Mouse (Mus musculus) mouse embryonic stem cell (cell line): ENCODE data around the gene Rps21.

Experiments used
- in situ Hi-C, 2 experiments: fragments of 300-500 bp; cut with MboI; formaldehyde crosslinking; loops; 1 replicate in 1 of 2; 3 replicates in 1 of 2; pipeline ENCODE4 v1.14.3; 2019 to 2020; ENCODE audit warnings: low sequenced_read_pairs in 2 of 2, low pct_unique_long_range_greater_than_20kb in 1 of 2, mixed read lengths in 1 of 2; ENCODE audit not compliant: unreplicated experiment in 1 of 2

Gene Rps21

DNA sequence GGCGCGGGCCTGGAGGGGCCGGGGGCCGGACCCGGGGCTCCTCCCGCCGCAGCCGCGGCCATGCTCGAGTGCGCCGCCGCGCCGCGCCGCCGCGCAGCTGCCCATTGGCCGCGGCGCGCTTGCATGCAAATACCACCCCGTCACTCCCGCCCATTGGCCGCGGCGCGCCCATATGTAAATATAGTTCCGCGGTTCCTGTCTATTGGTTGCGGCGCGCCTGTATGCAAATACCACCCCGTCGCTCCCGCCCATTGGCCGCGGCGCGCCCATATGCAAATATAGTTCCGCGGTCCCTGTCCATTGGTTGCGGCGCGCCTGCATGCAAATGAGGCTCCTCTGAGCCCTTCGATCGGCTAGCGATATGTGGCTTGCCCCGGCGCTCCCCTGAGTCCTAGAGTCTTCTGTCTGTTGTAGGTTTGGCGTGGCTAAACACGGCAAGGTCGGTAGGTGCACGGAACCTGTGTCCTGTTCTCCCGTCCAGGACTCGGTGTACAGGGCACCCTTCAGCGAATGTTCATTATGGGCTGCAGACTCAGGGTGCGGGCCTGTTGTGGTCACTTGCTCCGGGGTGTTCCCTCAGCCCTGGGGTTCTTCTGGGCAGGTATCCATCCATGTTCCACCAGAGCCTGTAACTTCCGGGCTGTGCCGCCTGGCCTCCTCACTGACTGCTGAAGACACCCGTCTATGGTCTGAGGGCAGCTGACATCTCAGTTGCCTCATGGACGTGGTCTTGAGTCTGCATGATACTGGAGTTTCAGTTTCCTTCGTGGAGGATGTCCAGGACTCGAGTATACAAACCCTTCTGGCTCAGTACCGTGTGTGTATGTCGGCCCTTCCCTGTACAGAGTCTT is 16.4 kb downstream of the Rps21 start, which contains the start of gene Cables2:
TSS of gene Cables2 (minus strand) at position 103 of the 851 bp plus-strand sequence.
- in situ Hi-C loops, result loop anchor here (5.0 kb wide), 1 partner anchor 74 kb away; no protein-coding TSS in a partner anchor

DNA sequence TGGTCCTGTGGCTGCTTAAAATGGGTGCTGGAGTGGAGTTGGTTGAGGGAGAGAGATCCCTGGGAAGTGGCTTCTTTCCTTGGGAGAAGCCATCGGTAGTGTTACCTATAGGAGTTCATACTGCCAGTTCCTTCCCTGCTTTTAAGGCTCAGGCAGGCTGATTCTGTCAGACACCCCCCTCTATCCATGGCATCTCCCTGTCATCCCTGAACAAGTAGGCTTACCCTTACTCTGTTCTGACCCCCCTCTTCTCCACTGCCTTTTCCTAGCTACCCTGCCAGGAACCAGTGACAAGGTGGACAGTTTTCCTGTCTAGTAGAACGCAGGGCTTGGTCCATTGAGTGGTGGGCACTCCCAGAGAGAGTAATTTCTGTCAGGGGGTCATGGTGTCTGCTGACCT is 17.3 kb downstream of the Rps21 start:
- in situ Hi-C loops, result loop anchor here (5.0 kb wide), 1 partner anchor 73 kb away; no protein-coding TSS in a partner anchor

DNA sequence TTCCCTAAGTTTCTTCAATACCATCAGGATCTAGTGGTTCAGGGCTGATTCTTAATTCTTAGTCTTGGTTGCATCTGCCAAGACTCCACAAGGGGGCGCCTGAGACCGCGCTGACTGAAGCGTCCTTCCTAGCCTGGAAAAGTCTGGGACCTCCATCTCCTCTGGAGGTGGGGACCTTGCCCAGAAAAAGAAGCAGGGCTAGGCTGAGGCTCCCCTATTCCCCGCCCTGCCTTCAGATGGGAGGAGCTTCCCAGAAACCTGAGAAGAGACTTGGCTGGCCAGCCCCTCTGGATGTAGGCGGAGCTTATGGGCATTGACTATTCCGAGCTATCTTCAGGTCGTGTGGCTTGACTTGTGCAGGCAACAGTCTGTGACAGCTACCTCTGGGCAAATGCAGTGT is 18.7 kb downstream of the Rps21 start:
- in situ Hi-C loops, result no loop called here

DNA sequence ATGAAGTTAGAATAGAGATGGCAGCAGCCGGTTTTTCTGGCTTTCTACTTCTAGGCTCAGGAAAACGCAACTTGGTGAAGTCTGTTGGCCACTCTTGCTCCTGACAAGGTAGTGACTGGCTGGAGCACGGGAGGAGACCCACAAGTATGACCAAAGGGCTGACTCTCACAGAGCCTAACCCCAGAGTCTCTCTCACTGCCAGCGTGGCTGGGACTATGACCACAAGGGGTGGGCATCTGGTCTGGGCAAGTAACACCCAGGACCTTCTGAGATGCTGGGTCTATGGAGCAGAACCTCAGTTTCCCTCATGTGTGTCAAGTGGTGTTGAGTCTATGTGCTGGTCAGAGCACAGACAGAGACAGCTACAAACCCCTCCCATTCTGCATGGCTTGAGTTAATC is 19.2 kb downstream of the Rps21 start:
- in situ Hi-C loops, result no loop called here

DNA sequence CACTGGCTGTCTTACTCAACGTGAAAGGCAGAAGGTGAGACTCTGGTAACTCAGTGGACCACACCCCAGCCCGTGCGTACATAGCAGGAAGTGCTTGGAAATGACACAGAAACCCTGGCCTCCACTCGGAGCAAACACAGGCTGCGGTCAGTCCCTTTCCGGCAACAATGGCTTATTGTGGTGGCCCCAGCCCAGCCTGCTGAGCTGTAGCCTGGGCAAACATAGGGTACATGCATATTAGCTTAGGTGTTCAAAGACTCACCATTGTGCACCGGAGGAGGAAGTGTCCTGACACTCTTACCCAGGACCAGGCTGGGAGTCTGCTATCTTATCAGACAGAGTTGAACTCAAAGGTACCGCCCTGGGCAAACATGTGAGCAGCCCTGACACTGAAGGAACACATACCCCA is 19.7 kb downstream of the Rps21 start:
- in situ Hi-C loops, result no loop called here

DNA sequence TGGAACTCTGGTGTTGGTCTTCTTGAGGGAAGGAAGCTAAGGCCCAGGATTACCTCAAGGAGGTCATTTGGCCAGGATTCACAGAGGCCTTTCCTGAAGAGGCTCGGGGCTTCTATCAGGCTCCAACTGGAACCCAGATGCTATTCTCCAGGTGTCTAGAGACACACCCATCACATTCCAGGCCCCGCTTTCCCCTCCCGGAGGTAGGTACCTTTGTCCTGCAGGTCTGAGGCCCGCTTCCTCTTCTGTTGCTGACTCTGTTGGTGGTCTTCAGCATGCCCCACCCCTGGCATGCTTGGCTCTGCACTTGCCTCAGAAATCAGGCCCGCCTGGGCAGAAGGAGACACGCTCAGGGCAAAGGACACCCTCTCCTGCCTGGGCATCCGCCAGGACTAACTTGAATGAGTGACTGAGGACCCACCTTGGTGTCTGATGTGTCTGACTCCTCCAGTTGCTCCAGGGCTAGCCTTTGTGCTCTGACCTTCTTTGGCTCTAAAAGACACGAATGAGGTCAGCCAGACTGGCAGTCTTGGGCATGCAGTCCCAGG is 20.7 kb downstream of the Rps21 start:
- in situ Hi-C loops, result no loop called here

DNA sequence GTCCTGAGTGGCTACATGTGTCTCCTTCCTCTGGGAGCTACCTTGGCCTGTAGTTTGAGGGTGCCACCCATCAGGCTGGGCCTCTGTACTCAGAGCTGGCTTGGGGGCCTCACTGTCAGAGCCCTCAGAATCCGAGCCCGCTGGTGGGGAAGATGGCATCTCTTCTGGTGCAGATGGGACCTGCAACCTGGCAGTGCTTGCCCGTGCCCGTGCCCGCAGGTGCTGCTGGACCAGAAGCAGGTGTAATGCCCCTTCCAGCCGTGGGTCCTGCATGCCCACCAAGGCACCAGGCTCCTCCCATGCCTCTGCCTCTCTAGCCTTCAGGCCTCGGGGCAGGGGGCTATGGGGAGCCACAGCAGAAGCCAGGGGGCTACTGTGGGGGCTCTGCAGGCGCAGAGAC is 22.1 kb downstream of the Rps21 start:
- in situ Hi-C loops, result no loop called here

DNA sequence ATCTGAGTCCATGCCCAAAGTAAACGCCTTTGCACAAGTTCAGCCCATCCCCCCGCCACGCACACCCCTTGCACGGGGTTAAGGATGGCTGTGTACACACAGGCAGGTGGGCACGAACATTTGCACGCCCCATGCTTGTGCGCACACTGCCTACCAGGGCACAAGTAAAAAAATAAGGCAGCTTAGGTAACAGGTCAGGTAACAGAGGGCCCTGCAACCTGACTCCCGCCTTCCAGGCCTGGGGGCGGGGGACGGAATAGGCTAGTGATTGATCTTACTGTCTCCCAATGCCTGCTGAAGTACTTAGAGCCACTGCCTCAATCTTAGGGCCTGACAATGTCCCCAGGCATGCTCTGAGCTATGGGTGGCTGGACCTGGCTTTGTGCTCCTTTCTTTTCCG is 31.8 kb downstream of the Rps21 start:
- in situ Hi-C loops, result no loop called here

DNA sequence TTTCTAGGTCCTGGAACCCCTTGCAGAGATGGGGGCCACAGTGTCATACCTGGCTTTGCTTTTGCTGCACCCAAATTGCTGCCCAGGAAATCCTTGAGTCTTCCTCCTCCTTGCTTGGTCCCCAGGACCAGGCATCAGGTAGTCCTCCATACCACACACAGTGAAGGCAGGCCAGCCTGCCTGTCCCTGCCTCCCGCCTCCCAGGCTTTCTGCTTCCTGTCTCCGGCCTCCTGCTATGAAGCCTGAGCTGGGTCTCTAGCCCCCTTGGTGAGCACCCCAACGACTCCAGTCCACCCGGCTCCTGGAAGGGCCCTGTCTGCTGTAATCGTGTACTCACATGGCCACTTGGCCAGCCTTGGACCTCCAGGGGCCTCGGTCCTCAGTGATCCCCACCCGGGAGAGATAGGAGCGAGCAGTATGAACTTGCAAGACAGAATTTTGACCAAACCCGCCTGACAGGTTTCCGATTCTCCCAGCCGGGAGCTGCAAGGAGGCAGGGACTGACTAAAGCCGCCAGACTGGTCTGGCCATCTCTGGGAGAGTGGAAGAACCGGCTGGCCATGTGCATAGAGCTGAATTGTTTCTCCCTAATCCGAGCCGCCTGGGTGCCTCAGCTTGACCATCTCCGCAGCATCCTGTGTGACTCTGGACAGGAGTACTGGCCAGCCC is 32.4 kb downstream of the Rps21 start, which contains the start of gene Rbbp8nl:
TSS of gene Rbbp8nl (minus strand) at position 440 of the 669 bp plus-strand sequence.
- in situ Hi-C loops, result no loop called here

DNA sequence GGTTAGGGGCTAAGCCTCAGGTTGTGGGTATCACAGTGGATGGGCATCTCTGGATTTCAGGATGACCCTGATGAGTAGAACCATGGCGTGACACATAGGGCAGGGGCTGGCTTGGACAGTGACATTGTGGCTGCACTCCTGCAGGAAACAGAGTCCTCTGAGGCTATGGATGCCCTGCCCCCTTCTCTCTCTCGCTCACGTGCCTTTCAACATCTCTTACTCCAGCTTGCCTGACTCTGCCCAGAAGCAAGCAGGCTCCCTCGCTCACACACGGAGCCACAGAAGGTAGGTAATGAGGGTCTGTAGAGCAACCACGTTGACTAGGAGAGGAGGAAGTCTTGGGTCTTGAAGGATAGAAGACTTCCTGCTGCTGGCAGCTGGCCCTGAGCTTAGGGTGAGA is 33.3 kb downstream of the Rps21 start:
- in situ Hi-C loops, result no loop called here

DNA sequence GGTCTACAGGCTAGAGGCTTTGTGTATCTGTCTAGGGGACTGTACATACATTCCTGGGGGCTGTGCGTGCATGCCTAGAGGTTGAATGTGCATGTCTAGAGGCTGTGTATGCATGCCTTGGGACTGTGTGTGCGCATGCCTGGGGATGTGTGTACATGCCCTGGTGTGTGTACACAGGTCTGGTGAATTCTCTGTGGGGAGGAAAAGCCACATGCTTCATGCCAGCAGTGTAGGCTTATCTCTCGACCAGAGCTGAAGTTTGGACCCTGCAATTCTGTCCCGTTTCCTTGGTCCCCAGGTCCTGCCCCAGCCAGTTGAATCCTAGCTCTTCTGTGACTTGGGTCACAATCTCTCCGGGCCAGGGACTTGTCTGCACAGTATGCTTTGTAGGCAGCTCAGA is 34.4 kb downstream of the Rps21 start:
- in situ Hi-C loops, result no loop called here

DNA sequence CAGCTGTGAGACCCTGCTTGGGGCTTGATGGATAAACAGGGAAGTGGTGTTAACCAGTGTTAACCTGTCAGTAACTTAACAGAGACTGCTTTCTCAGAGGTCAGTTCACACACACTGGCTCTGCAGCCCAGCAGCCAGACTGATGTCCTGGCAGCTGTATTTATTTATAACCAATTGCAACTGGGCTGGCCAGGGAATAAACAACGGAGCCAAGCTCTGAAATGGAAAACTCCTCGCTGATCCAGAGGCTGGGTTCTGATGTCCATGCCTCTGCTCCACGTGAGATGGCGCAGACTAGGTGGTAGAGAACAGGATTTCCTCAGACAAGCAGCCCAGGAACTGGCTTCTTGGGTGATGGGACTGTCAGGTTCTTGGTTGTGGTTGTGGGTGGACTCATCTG is 34.8 kb downstream of the Rps21 start:
- in situ Hi-C loops, result no loop called here

DNA sequence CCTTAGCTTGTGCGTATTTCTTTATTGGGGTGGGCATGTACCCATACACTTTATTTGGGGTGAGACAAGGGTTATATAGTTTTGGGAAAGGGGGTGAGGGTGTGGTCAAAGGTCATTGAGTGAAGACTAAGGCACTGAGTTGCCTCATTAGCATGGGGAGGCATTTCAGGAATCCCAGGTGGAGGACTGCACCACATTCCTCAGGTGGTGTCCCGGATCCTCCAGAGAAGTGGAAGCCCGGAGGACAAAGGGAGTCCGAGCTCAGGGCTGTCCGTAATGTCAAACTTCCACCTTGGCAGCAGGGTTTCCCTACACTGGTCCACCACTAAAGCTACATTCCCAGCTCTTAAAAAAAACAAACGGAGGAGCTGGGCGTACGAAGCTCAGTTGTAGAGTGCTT is 35.7 kb downstream of the Rps21 start:
- in situ Hi-C loops, result no loop called here

DNA sequence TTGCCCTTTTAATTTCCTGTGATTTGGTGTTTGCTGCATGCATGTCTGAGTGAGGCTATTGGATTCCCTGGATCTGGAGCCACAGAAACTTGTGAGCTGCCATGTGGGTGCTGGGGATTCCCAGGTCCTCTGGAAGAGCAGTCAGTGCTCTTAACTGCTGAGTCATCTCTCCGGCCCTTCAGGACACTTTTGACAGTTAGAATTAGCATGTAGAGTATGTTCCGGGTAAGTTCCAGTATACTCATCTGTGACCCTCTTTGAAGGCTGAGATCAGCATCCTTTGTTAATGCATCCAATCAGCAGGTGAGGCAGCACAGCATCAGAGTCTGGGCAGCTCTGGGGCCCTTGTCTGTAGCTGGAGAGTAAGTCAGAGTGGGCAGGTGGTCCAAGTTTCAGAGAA is 43.1 kb downstream of the Rps21 start:
- in situ Hi-C loops, result no loop called here

DNA sequence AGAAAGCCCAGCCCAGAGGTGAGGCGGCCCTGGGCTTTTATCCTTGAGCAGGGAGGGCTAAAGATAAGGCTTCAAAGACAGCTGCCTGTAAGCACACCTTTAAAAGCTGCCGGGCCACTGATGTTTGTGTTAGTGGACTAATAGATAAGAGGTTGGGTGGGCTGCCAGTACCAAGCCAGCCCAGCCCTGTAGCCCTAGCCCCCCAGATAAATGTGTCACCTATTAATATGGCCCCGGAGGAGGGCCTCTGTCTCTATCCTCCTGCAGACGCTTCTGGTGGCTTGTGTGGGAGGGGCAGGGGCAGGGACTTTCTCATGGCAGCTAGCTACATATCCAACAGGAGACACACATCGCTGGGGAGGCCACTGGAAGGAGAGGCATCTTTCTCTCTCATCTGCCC is 43.6 kb downstream of the Rps21 start:
- in situ Hi-C loops, result no loop called here

DNA sequence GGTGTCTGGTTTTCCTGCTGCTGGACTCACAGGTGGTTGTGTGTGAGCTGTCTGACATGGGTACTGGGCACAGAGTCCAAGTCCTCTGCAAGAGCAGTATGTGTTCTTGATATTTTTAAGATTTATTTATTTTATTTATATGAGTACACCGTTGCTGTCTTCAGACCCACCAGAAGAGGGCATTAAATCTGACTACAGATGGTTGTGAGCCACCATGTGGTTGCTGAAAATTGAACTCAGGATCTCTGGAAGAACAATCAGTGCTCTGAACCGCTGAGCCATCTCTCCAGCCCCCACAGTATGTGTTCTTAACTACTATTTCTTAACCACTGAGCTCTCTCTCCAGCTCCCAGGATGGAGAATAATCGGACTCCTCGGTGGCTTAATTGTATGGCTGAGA is 45.0 kb downstream of the Rps21 start:
- in situ Hi-C loops, result no loop called here

DNA sequence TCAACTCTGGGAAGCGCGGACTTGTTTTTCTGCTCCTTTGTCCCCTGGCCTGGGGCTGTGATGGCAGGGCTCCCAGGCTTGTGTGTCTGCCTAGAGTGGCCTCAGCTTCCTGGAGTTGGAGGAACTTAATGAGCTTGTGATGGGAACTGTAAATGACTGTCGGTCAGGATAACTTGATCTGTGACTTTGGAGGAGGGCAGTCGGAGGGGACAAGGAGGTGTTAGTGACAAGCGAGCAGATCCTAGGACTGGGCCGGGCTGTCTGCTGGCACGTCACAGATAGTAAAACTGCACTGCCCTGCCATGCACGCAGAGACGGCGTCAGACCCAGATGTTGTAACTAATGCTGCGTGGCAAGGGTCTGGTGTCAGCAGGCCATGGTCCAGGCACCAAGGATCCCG is 46.3 kb downstream of the Rps21 start:
- in situ Hi-C loops, result no loop called here

DNA sequence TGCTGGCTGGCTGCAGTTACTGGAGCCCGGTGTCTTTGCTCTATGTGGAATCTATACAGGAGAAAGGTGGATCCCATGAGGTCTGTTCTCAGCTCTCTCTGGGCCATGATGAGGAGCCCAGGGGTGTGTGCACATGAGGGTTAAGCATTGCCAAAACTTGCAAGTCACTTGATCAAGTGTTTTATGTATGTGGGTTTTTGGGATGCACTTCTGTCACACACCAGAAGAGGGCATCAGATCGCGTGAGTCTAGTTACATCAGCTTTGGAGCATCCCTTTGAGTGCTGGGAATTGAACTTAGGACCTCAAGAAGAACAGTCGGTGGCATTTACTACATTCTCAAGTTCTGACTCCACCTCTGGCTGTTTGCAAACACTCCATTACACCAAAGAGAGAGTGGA is 47.4 kb downstream of the Rps21 start:
- in situ Hi-C loops, result no loop called here

DNA sequence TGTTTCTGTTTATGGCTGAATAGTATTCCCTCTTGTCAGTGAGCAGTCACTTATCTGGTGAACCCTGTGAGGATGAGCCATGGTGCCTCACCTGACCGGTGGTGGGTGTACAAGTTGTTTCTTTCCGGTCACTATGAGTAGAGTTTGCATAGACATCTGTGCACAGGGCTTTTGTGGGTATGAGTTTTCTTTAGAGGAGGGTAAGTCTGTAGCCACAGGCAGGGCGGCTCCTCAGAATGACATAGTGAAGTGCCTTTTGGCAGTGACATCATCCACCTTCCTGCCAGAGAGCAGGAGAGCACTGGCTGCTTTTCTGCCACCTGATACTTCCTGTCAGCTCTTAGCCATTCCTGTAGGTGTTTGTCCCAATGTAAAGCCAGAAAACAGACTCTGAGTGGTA is 48.3 kb downstream of the Rps21 start:
- in situ Hi-C loops, result no loop called here

DNA sequence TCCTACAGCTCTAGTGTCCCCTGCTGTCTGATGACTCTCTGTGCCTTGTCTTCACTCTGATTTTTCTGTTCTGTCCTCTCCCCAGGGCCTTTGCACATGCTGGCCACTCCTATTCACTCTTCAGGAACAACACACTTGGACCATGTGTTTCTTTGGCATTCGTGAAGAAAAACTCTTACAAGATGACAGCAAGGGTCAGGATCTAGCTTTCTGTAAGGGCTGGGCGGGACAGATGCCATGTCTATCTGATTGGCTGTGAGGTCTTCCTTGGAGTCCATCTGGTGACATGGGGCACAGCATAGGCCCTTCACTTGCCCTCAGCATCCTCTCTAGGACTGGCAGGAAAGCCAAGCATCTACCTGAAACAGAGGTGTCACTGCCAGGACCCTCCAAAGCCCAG is 48.8 kb downstream of the Rps21 start:
- in situ Hi-C loops, result no loop called here
